Mouse (Mus musculus): ENCODE results near the gene Trim67.

- TF ChIP-seq E2F4 (IDR thresholded peaks at IDR 0.05; ENCODE audit: insufficient replicate concordance, low read depth, low read length): no peak
- TF ChIP-seq BHLHE40 (IDR thresholded peaks at IDR 0.05; ENCODE audit: low read depth, low read length): no peak
- TF ChIP-seq CTCF (conservative IDR thresholded peaks at IDR 0.05 in 1 of 2, IDR thresholded peaks at IDR 0.05 in 1 of 2; ENCODE audit: low read depth in 2 of 2, low read length in 2 of 2): no peak
- TF ChIP-seq NRF1 (IDR thresholded peaks at IDR 0.05; ENCODE audit: low read depth, low read length): no peak
- TF ChIP-seq ZKSCAN1 (IDR thresholded peaks at IDR 0.05; ENCODE audit: borderline replicate concordance, low read depth, low read length): no peak
- no peak for TF ChIP-seq CHD2 (IDR thresholded peaks at IDR 0.05; ENCODE audit: low read length)
These were observed 85.2 kb downstream of the Trim67 start for GRCm38 (mm10) chr8:124878141-124878540.
